Mouse (Mus musculus) macrophage (primary cell): ENCODE results near the gene Ppp2r5a. TPM values are rescaled to one million over a fixed set of nuclear protein-coding genes. Genes with fewer than 3 reads are reported as not detected.

ENCODE experiments used
- H3K27ac ChIP-seq: fragments of 350-480 bp; formaldehyde crosslinking; 2 replicates; pipeline ENCODE4 v1.9.0; 2021
- H3K36me3 ChIP-seq: fragments of 350-480 bp; formaldehyde crosslinking; 2 replicates; pipeline ENCODE4 v1.9.0; 2021; ENCODE audit errors: inconsistent target
- H3K4me3 ChIP-seq: fragments of 350-480 bp; formaldehyde crosslinking; 2 replicates; pipeline ENCODE4 v1.9.0; 2021; ENCODE audit errors: inconsistent target
- H3K79me2 ChIP-seq: fragments of 350-480 bp; formaldehyde crosslinking; 2 replicates; pipeline ENCODE4 v1.9.0; 2021; ENCODE audit errors: inconsistent target
- WGBS: methylation state at CpG from one replicate; pipeline ENCODE4 v1.1.7; 2026; ENCODE audit warnings: inconsistent platforms; ENCODE audit not compliant: missing documents; 5-methylcytosine and 5-hydroxymethylcytosine counted together
- polyA plus RNA-seq: library from polyadenylated mRNA; stranded (reverse); fragments of 250-400 nt; gene quantifications from 3 replicates; pipeline ENCODE4 v1.2.4, GENCODE M21; 2018; ENCODE audit warnings: inconsistent platforms

The Ppp2r5a gene
- polyA plus RNA-seq, 1 experiment from 2014 or later = 74.4 TPM

- WGBS = 96% methylated on average over 2 of the region's 2 CpGs
- Histone ChIP-seq H3K4me3 (no peak overlapping the region), H3K27ac (no peak overlapping the region), H3K36me3 (peaks cover 62% of the 10 kb centered on the region), H3K79me2 (peaks cover 34% of the 10 kb centered on the region; the same call in 1 of the 2 replicates)
These were observed 54.5 kb downstream of the Ppp2r5a start for GRCm38 (mm10) chr1:191348592-191348991.

DNA sequence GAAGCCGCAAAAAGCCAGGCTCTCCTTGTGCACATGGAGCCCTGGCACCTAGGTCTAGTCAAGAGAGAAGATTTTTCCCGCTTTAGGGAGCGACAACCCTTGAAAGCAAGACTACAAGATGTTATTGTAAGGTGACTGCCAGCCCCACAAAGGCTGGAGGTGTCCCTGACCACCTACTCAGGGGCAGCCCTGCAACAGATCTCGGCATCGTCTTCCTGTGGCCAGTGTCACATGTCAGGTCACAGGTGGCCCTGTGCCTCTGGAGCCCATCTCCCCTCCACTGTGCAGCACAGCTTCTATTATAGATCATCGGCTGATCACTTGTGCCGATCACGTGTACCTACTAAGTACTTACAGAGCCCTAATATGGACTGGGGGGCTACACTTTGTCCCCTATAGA, 55.5 kb downstream of the Ppp2r5a start:
- no peak overlapping the region for H3K27ac ChIP-seq
- no peak overlapping the region for H3K4me3 ChIP-seq
- peaks cover 44% of the 10 kb centered on the region for H3K79me2 ChIP-seq
- peaks cover 72% of the 10 kb centered on the region for H3K36me3 ChIP-seq
- 94% methylated on average over 6 of the region's 8 CpGs for WGBS

GRCm38 (mm10) chr1:191340530-191340929, 62.5 kb downstream of the Ppp2r5a start:
- peaks cover 98% of the 10 kb centered on the region for H3K79me2 ChIP-seq
- H3K4me3 ChIP-seq = no peak overlapping the region
- no peak overlapping the region for H3K27ac ChIP-seq
- H3K36me3 ChIP-seq = peaks cover 91% of the 10 kb centered on the region
- 96% methylated on average over 4 of the region's 4 CpGs for WGBS

DNA sequence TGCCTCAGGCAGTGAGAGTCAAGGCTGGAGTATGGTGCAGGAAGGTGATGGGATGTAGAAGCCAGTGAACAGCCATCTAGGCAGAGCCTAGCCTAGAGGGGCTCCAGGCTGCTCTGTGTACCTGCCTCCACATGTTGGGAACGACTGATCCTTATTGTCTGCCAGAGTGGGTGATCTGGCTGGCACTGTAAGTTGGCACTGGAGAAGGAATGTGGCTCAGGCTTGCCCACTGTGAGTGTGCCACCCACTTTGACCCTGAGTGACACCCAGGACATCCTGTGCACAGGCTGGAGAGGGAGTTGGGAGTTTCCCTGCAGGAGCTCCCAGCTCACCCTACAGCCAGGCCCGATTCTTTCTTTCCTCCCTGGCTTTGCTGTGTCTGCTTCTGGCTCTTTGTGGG, 63.2 kb downstream of the Ppp2r5a start:
- H3K4me3 ChIP-seq = no peak overlapping the region
- no peak overlapping the region for H3K27ac ChIP-seq
- 92% methylated on average over 2 of the region's 2 CpGs for WGBS
- peaks cover 85% of the 10 kb centered on the region for H3K36me3 ChIP-seq
- H3K79me2 ChIP-seq = peaks cover 98% of the 10 kb centered on the region

- H3K36me3 ChIP-seq = peaks cover 33% of the 10 kb centered on the region
These were observed 68.6 kb downstream of the Ppp2r5a start for GRCm38 (mm10) chr1:191334500-191334899.

GRCm38 (mm10) chr1:191330356-191330755, 72.7 kb downstream of the Ppp2r5a start:
- 88% methylated on average over 4 of the region's 4 CpGs for WGBS
- peaks cover 89% of the 10 kb centered on the region for H3K79me2 ChIP-seq
- H3K4me3 ChIP-seq = peak overlapping the region; percentile 61; the same call in 1 of the 2 replicates
- H3K36me3 ChIP-seq = no peaks in the 10 kb centered on the region
- peak overlapping the region; percentile 98 for H3K27ac ChIP-seq

More at GRCm38 (mm10) chr1:191334500-191334899, 68.6 kb downstream of the Ppp2r5a start:
- Histone ChIP-seq H3K79me2 (peaks cover 100% of the 10 kb centered on the region), H3K4me3 (no peak overlapping the region), H3K27ac (peak overlapping the region; percentile 65)
- 19% methylated on average over 5 of the region's 5 CpGs for WGBS

GRCm38 (mm10) chr1:191328019-191328441, 75.0 kb downstream of the Ppp2r5a start:
- peak overlapping the region; percentile 98 for H3K27ac ChIP-seq
- 1% methylated on average over 8 of the region's 8 CpGs for WGBS
- no peaks in the 10 kb centered on the region for H3K36me3 ChIP-seq
- peak overlapping the region; percentile 61 for H3K4me3 ChIP-seq
- H3K79me2 ChIP-seq = peaks cover 66% of the 10 kb centered on the region

DNA sequence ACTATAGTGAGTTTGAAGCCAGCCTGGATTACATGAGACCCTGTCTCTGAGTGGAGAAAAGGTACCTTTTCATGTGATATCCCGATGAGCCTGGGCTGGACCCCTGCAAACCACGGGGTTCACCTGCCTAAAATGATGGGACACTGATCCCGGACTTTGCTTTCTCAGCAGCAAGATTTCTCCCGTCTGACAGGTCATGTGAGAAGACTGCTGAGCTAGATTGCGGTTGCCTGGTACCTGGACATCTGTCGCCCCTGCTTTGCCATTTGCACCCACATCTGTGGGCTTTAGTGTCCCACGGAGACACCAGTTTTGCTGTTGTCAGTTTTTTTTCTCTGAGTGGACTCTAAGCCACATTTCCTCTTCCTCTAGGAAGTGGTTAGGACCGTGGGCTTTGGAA, 75.8 kb downstream of the Ppp2r5a start:
- peak overlapping the region; percentile 98 for H3K27ac ChIP-seq
- peak overlapping the region; percentile 61 for H3K4me3 ChIP-seq
- WGBS = 32% methylated on average over 8 of the region's 8 CpGs
- H3K79me2 ChIP-seq = peaks cover 58% of the 10 kb centered on the region
- no peaks in the 10 kb centered on the region for H3K36me3 ChIP-seq

DNA sequence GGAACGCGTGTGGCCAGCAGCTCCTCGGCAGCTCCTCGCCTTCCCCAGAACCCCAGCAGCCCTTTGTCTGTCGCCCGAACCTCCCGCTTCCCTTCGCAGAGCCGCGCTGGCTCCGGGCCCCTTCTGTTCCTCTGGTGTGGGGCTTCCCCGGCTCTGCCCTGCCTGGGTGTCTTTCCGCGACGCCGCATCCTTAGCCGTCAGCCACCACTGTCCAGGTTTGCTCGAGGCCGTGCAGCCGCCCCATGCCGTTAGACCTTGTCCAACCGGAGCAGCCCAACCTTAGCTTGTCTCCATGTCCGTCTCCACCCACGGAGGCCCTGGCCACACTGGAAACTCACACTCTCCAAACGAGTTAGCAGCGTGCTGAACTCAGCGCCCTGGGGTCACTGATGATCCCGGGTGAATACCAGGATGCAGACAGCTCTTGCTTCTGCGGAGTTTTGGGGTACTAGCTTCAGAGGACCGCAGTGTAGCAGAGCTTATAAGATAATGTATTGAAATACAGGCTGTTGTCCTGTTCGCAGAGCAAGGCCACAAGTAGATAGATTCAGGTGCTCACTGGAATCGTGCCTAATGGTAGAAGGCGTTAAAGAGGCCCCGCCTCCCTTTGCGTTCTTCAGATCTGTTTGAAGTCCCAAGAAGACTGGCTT, 76.7 kb downstream of the Ppp2r5a start:
- under 1% methylated on average over 35 of the region's 35 CpGs for WGBS
- H3K36me3 ChIP-seq = no peaks in the 10 kb centered on the region
- H3K27ac ChIP-seq = peak overlapping the region; percentile 98
- H3K4me3 ChIP-seq = peak overlapping the region; percentile 61
- H3K79me2 ChIP-seq = peaks cover 49% of the 10 kb centered on the region

DNA sequence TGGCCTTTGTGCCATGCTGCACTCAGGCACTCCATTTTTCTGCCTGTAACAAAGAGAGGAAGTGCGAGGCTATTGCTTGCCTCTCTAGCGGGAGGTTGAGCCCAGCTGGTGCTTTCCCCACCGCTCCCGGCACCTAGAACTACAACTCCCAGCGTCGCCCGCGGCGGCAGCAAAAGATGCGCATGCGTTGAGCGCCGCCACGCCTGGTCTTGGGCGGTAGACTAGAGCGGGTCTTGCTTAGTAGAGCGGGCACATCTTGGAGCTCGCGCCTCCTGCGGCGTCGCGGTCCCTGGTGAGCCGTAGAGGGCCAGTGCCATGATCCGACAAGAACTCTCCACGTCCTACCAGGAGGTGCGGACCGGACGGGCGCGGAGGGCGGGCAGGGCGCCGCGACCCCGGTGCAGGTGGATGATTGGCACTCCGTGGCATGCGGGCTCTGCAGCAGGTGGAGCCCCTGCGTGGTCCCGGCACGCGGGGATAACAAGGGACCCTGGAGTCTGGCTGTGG, 77.3 kb downstream of the Ppp2r5a start, which contains the start of gene Tmem206:
Gene Tmem206 (plus strand): TSS at position 187 of the 507 bp plus-strand sequence.
- H3K36me3 ChIP-seq = no peaks in the 10 kb centered on the region
- peak within 1 kb of the TSS; percentile 61 for H3K4me3 ChIP-seq
- 1% methylated on average over 41 of the region's 42 CpGs for WGBS
- peak within 1 kb of the TSS; percentile 98 for H3K27ac ChIP-seq
- peaks cover 43% of the 10 kb centered on the region for H3K79me2 ChIP-seq

DNA sequence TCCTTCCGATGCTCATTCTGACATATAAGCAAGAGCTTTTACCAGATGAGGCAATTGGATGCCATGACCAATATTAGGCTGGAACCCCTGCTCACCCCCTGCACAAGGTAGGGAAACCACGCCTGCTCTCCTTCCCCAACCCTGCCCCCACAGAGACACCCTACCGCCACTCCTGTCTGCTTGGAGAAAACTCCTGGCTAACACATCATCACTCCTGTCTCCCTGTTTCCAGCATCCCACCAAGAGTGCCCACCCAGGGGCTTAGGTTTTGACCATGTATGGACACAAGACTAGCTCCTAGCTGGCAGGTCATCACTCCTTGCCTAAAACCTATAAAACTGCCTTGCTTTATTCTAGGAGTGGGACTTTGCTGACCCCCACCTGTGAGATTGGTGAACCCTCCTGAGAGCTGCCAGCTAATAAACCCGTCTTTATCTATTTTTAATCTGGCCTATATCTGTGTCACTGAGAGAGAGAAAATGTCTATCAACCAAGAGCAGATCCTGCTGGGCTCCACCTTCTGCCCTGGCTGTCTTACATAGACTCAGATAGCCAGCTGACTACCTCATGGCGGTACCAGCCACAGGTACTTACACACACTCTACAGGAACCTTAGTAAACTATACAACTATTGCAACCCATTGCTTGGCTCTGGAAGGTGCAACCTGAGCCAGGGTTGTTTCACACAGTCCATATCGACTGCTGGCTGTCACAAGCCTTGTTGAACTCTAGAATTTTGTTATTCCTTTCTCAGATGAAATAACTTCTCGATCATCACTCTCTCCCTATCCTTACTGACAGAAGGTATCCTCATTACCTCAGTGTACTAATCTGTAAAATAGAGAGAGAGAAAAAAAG, 78.1 kb downstream of the Ppp2r5a start:
- 89% methylated on average over 7 of the region's 7 CpGs for WGBS
- Histone ChIP-seq H3K36me3 (no peaks in the 10 kb centered on the region), H3K79me2 (peaks cover 35% of the 10 kb centered on the region), H3K27ac (0 out of 2 replicates have a peak overlapping the region, but pooled peaks have one; percentile 33), H3K4me3 (no peak overlapping the region)

- no peak overlapping the region for H3K27ac ChIP-seq
- 98% methylated on average over 3 of the region's 3 CpGs for WGBS
- H3K4me3 ChIP-seq = no peak overlapping the region
- no peaks in the 10 kb centered on the region for H3K36me3 ChIP-seq
- H3K79me2 ChIP-seq = peaks cover 19% of the 10 kb centered on the region
These were observed 79.7 kb downstream of the Ppp2r5a start for GRCm38 (mm10) chr1:191323381-191323780.

GRCm38 (mm10) chr1:191318686-191319085, 84.4 kb downstream of the Ppp2r5a start:
- WGBS = 87% methylated on average over 5 of the region's 5 CpGs
- no peaks in the 10 kb centered on the region for H3K36me3 ChIP-seq
- no peaks in the 10 kb centered on the region for H3K79me2 ChIP-seq
- no peak overlapping the region for H3K27ac ChIP-seq
- H3K4me3 ChIP-seq = no peak overlapping the region

DNA sequence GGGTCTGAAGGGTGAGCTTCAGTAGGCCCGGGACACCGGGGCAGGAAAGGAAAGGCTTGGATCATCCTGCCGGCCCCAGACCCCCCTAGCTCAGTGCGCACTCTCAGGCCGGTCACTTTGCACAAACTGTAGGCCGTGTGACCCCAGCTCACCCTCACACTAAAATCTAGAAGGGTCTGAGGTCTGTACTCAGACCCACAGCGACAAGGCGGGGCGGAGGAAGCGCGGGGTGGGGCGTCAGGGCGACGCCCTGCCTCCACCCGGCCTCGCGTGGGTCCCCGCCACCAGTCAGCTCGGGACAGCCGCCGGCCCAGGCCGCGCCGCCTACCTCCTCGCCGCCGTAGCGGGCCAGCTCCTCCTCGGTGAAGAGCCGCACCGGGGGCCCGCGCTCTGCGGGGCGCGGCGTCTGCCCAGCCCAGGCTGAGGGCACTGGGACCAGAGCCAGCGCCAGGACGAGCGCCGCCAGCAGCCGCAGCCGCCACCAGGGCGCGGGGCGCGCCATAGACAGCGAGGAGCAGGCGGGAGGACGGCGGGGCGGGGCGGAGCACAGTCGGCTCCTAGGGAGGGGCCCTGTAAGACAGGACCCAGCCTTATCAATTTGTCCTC, 85.4 kb downstream of the Ppp2r5a start, which contains the start of gene Nenf:
Gene Nenf (minus strand): TSS at position 604 of the 606 bp plus-strand sequence.
- no peaks in the 10 kb centered on the region for H3K36me3 ChIP-seq
- no peaks in the 10 kb centered on the region for H3K79me2 ChIP-seq
- 1% methylated on average over 44 of the region's 54 CpGs for WGBS
- peak within 1 kb of the TSS; percentile 33 for H3K27ac ChIP-seq
- peak within 1 kb of the TSS; percentile 44 for H3K4me3 ChIP-seq
